Mouse (Mus musculus): ENCODE data around the gene Rspo3.

GRCm38 (mm10) chr10:29470454-29470853 is 65.2 kb downstream of the Rspo3 start:
- no peak for TF ChIP-seq CTCF (IDR thresholded peaks at IDR 0.05; ENCODE audit: control insufficient read depth, insufficient read depth, insufficient replicate concordance, low read depth, low read length)
- no peak for TF ChIP-seq POLR2A (IDR thresholded peaks at IDR 0.05; ENCODE audit: control insufficient read depth, low read depth, low read length)

All from testis, adult 2 months (tissue).